Mouse (Mus musculus): ENCODE measurements around the gene Sesn3. TPM values are rescaled to one million over a fixed set of nuclear protein-coding genes. Genes with fewer than 3 reads are reported as not detected.

Gene Sesn3
- total RNA-seq, 2 experiments from 2014 or later, result 111 to 118 TPM

DNA sequence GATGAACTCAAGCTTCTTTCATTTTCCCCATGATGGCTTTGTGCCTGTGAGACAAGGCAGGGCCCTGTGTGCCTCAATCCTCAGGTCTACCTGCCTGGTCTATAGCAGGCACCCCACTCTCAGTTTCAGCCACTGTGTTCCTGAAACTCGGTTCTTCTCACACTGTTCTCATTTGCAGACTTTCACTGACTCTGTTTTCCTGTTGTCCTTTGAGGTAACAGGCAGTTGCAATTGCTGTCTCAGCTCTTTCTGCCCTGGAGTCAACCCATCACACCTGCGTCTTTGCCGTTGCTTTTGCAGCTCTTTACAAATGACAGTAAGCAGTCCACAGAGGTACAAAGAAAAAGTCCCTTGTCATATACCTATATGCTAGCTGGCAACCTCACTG, 26.7 kb upstream of the Sesn3 start:
- H3K27ac ChIP-seq, result peak overlapping the region; percentile 64
- intact Hi-C loops (cut with DNase I), result no loop called here
- no peak for DNase-seq (ENCODE audit: extremely low spot score in 1 of 2, low spot score in 2 of 2)
- no peak for TF ChIP-seq CTCF (IDR thresholded peaks at IDR 0.05)
- H3K4me3 ChIP-seq, result no peak overlapping the region

DNA sequence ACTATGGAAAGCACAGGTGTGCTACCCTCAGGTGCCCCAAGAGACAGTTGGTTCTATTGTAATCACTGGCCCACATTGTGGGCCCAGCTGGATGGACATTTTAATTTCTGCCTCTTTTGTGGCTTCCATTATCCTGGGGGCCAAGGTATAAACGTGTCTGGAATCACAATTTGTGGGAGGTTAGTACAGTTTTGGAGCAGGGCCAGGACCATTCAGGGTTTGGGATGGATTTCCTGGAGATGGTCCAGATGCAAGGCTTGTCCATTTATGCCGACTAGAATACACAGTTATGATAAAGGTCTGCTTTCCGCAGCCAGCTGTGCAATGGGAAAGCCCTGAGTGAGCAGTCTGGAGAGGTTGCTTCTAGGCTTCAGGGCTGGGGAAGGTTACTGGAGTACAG, 13.7 kb upstream of the Sesn3 start:
- DNase-seq (ENCODE audit: extremely low spot score in 1 of 2, low spot score in 2 of 2), result no peak
- TF ChIP-seq CTCF (IDR thresholded peaks at IDR 0.05), result no peak
- Histone ChIP-seq H3K4me3 (no peak overlapping the region), H3K27ac (no peak overlapping the region)
- intact Hi-C loops (cut with DNase I), result no loop called here

DNA sequence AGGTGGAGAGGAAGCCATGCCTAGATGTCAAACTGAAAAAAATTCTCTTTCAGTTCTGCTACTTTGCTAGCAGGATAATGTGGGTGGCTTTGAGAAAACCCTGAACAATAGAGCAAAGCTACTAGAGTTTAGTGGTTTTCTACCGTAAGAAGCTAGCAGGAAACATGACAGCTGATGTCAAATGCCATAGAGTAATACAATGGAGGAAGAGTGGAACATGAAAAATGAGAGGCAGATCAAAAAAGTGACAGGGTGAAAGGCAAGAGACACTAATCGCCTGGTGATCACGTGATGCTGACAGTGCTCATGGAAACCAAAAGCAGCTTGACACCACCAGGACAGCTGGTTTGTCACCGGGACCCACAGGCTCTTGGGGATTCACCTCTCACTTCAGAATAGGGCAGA, 12.3 kb upstream of the Sesn3 start:
- intact Hi-C loops (cut with DNase I), result no loop called here
- no peak for TF ChIP-seq CTCF (IDR thresholded peaks at IDR 0.05)
- no peak for DNase-seq (ENCODE audit: extremely low spot score in 1 of 2, low spot score in 2 of 2)
- Histone ChIP-seq H3K27ac (no peak overlapping the region), H3K4me3 (no peak overlapping the region)

DNA sequence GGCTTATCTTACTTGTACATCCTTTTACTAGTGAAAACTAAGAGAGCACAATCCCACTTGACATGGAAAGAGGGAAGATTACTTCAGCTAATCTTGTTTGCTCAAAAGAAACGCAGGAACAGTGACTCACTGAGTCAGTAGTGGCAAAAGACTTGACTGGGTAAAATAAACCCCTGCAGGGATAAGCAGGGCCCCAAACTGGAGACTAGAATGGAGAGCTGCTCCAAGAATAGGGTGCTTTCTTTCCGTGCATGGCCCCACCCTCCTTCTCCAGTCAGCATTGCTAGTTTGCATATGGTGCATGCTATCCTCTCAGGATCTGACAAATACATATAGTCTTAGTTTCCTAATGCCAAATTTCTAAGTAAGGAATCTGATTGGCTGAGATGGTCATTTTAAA, 8.4 kb upstream of the Sesn3 start:
- Histone ChIP-seq H3K4me3 (no peak overlapping the region), H3K27ac (no peak overlapping the region)
- DNase-seq (ENCODE audit: extremely low spot score in 1 of 2, low spot score in 2 of 2), result no peak
- TF ChIP-seq CTCF (IDR thresholded peaks at IDR 0.05), result no peak
- intact Hi-C loops (cut with DNase I), result no loop called here

DNA sequence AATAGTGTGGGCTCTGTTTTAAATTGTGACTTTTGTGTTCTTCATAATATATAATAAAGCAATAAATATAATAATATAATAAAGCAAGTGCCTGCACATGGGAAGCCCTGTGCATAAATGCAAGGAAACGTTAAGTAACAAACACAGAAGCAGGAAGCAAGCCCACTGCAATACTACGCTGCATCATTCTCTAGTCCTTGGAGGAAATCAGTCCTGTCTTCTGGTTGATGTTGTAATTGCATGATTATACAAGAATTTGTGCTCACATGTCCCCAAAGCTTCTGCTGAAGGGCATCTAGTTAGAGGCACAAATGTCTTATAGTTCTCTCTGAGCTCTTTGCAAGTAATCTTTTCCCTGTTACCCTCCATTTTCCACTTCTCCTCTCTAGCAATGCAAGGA, 6.3 kb upstream of the Sesn3 start:
- intact Hi-C loops (cut with DNase I), result no loop called here
- no peak overlapping the region for H3K4me3 ChIP-seq
- no peak for DNase-seq (ENCODE audit: extremely low spot score in 1 of 2, low spot score in 2 of 2)
- H3K27ac ChIP-seq, result no peak overlapping the region
- no peak for TF ChIP-seq CTCF (IDR thresholded peaks at IDR 0.05)

DNA sequence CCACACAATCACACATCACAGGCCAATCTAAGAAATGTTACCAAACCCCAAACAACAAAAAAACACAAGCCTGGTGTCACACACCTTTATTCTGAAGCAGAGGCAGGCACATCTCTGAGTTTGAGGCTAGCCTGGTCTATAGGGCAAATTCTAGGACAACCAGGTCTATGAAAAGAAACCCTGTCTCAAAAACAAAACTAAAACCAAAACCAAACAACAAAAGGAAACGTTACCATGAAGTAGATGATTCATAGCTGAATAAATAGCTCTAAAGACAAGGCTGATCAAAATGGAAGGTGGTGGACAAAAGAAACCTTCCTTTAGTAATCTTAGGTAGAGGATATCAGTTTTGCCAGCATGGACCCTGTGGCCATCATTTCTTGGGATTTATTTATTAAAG, 1.9 kb upstream of the Sesn3 start:
- Histone ChIP-seq H3K27ac (no peak overlapping the region), H3K4me3 (no peak overlapping the region)
- intact Hi-C loops (cut with DNase I), result no loop called here
- no peak for DNase-seq (ENCODE audit: extremely low spot score in 1 of 2, low spot score in 2 of 2)
- no peak for TF ChIP-seq CTCF (IDR thresholded peaks at IDR 0.05)

DNA sequence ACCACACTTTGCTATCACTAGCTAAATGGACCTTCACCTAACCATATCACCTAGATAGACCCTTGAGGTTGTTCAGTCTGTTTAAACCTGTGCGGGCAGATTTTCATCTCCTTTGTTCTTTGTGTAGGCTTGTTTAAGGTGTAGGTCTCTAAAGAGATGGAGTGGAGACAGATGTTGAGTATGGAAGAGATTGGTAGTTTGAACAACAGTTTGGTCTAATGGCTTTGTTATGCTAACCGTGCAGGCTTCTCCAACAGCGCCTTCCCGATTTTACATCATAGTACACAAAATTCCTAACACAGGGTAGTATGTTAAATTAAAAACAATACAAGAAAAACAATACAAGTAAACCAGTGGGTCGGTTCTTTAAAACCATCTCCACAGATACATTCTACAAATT, 281 bp upstream of the Sesn3 start:
- Histone ChIP-seq H3K27ac (peak overlapping the region; percentile 73), H3K4me3 (peak overlapping the region; percentile 80)
- TF ChIP-seq CTCF (IDR thresholded peaks at IDR 0.05), result no peak
- DNase-seq (ENCODE audit: extremely low spot score in 1 of 2, low spot score in 2 of 2), result no peak
- intact Hi-C loops (cut with DNase I), result no loop called here

DNA sequence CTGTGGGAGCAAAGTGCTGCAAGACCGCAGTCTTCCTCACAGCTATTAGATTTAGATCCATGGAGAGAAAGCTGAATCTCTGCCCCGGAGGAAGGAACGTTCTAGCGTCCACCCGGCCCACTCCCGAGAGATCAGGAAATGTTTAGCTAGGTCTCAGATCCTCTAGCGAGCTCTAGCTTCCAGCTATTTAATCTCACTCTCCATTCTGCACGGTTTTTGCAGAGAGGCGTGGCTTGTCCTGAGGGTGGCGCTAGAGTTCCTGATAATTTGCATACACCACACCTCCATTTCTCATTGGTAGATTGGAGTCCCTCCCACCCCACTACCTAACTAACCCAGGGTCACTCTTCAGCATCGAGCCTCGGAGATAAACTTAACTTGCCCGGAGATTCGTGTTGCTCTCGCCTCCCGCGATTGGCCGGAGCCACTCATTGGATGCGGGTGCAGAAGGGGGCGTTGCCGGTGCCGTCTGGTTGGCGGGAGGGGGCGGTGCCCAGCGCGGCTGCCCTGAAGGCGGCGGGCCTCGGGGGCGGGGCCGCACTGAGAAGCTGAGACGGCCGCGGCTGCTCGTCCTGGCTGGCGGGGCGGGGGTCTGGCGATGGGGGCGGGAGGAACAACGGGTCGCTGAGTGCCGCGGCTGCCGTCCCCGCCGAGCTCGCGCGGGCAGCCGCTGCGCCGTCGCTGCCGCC, 1.1 kb downstream of the Sesn3 start:
- DNase-seq (ENCODE audit: extremely low spot score in 1 of 2, low spot score in 2 of 2), result peak; percentile 95 to 98
- Histone ChIP-seq H3K4me3 (peak overlapping the region; percentile 80), H3K27ac (peak overlapping the region; percentile 94)
- intact Hi-C loops (cut with DNase I), result loop anchor here (2.0 to 5.0 kb wide), 5 partner anchors 101 to 387 kb away; partner anchors contain the start of gene Endod1
- peak; percentile 76 for TF ChIP-seq CTCF (IDR thresholded peaks at IDR 0.05)

DNA sequence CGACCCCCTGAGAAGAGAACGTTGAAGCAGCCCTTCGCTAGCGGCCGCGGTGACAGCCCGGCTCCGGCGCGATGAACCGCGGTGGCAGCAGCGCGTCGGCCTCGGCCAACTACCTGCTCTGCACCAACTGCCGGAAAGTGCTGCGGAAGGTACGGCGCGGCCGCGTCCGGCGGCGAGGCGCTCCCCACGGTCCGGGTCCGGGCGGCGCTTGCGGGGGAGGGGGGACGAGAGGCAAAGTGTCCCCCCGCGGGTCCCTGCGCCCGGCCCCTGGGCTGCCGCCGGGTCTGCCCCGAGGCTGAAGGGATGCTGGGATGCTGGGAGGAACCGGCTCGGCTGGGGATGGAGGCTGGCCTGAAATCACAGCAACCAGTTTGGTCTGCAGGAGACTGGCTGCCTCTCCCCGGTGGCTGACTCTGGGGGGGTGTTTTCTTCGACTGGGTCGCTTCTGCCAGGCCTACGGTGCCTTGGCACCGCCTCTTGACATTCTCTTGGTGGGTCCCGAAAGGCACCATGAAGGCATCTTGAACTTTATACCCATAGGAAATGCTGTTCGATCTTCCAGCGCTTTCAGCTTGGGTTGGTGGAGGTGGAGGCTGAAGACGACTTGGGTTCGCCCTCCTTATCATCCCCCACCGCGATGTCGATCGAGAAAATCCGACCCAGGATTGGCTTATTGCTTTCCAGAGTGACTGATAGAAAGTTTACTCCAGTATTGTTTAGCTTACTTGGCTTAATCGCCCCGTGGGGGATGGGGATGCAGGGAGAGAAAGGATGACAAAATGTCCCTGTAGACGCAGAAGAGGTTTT, 1.8 kb downstream of the Sesn3 start:
- no peak for TF ChIP-seq CTCF (IDR thresholded peaks at IDR 0.05)
- Histone ChIP-seq H3K4me3 (peak overlapping the region; percentile 80), H3K27ac (peak overlapping the region; percentile 94)
- intact Hi-C loops (cut with DNase I), result loop anchor here (2.0 to 5.0 kb wide), 5 partner anchors 102 to 388 kb away; partner anchors contain the start of gene Endod1
- peak; percentile 54 to 61 for DNase-seq (ENCODE audit: extremely low spot score in 1 of 2, low spot score in 2 of 2)

DNA sequence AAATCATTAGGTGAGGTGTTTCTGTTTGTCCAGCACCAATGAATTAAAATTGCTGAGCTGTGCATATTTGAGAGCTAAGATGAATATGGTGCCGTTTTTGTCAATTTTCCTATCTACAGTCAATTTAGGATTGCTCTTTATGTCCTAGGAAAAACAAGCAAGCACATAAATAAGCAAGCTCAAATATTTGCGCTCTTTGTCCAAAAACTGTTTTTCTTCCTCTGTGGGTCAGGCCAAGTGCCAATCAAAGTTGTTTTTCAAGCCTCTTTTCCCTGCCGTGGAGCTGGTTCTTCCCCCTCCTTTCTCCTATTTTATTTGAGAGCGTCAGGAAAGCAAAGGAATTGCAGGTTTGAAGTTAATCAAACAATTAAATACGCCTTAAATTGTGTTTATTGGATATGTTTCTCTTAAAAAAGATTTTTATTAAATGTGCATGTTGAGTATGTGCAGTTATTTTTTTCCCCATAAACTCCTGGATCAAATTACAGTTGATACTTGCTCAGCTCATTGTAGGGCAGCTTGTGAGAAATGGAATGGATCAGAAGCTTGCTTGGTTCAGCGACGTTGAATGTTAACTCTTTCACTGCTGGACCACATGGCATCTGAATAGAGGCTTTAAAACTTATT, 2.6 kb downstream of the Sesn3 start:
- no peak; the same call in none of the 2 replicates for TF ChIP-seq CTCF (IDR thresholded peaks at IDR 0.05)
- Histone ChIP-seq H3K4me3 (peak overlapping the region; percentile 80), H3K27ac (peak overlapping the region; percentile 94)
- DNase-seq (ENCODE audit: extremely low spot score in 1 of 2, low spot score in 2 of 2), result no peak
- intact Hi-C loops (cut with DNase I), result loop anchor here (2.0 to 5.0 kb wide), 5 partner anchors 103 to 389 kb away; partner anchors contain the start of gene Endod1

DNA sequence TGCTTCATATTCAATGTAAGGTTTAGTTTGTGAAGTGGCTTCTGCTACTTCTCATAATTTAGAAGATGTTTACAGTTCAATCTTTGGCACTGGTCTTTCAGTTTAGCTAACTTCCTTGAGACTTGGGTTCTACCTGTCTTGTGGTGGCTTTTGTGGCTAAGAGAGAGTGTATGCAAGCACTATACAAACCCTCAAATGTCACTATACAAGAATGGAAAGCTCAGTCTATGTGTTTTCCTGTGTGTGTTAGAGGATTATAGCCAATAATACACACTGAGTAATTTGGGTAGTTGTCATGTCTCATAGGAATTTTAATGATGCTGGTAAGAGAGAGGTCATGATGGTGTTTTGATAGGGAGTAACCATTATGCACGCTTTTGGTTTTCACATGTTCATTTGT, 5.8 kb downstream of the Sesn3 start:
- TF ChIP-seq CTCF (IDR thresholded peaks at IDR 0.05), result no peak

DNA sequence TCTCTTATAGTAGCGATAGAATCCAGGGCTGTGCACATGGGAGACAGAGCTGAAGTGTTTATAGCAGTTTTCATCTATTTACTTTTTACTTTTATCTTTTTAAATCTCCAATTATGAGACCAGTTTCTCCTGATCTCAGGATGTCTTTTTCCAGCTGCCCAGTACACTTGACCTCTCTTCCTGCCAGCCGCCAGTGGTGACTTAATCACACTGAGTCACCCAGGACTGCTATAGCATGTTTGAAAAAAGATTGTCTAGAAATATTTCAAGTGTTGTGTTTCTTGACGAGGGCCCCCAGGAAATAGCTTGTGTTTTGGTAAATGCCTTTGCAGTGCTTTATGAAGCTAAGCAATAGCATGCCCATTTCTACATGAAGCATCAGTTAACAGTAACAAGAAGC, 10.2 kb downstream of the Sesn3 start:
- H3K27ac ChIP-seq, result no peak overlapping the region
- DNase-seq (ENCODE audit: extremely low spot score in 1 of 2, low spot score in 2 of 2), result no peak
- H3K4me3 ChIP-seq, result no peak overlapping the region
- intact Hi-C loops (cut with DNase I), result no loop called here
- no peak for TF ChIP-seq CTCF (IDR thresholded peaks at IDR 0.05)

More for the DNA sequence above, 5.8 kb downstream of the Sesn3 start:
- H3K4me3 ChIP-seq, result no peak overlapping the region
- intact Hi-C loops (cut with DNase I), result no loop called here
- no peak for DNase-seq (ENCODE audit: extremely low spot score in 1 of 2, low spot score in 2 of 2)
- no peak overlapping the region for H3K27ac ChIP-seq
